Mouse (Mus musculus): ENCODE data around the gene Bbs9.

DNA sequence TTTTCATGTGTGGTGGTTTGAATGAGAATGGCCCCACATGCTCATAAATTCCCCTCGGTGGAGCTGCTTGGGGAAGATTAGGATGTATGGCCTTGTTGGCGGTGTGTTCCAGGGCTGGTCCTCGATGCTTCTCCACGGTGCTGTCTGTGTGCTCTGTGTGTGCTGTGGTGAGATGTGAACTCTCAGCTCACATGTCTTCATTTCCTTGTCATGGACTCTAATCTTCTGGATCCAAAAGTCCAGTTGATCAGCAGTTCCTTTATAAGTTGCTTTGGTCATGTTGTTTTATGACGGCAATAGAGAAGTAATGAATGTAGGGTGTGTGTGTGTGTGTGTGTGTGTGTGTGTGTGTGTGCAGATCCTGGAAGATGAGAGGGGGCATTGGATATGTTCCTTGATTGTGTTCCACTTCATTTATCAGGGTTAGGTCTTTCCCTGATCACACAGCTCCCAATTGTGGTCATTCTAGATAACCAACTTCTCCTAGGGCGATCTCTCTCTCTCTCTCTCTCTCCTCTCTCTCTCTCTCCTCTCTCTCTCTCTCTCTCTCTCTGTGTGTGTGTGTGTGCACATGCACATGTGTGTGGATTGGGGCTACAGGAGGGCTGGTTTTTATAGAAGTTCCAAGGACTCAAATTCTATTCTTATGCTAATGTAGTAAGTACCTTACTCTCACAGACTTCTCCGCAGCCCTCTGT is 201.8 kb downstream of the Bbs9 start:
- no peak for TF ChIP-seq CTCF (IDR thresholded peaks at IDR 0.05; ENCODE audit: control insufficient read depth, insufficient read depth, low read length)
- TF ChIP-seq POLR2A (IDR thresholded peaks at IDR 0.05; ENCODE audit: borderline replicate concordance, control insufficient read depth, low read depth, low read length): no peak
